Mouse (Mus musculus): ENCODE data around the gene Tmem201. TPM values are rescaled to one million over a fixed set of nuclear protein-coding genes. Genes with fewer than 3 reads are reported as not detected.
A peak's percentile ranks its signal among the peaks of the same experiment; 100 is the strongest.
"Not testable (repeated sequence)": the region's sequence is repeated elsewhere in the genome, so short reads cannot be mapped to it uniquely, and the experiment has no call there.

Gene Tmem201
- total RNA-seq (2015) (1.2 and 2.9 TPM in 2 replicates), total RNA-seq (2017) (1.5 and 1.9 TPM in 2 replicates)

DNA sequence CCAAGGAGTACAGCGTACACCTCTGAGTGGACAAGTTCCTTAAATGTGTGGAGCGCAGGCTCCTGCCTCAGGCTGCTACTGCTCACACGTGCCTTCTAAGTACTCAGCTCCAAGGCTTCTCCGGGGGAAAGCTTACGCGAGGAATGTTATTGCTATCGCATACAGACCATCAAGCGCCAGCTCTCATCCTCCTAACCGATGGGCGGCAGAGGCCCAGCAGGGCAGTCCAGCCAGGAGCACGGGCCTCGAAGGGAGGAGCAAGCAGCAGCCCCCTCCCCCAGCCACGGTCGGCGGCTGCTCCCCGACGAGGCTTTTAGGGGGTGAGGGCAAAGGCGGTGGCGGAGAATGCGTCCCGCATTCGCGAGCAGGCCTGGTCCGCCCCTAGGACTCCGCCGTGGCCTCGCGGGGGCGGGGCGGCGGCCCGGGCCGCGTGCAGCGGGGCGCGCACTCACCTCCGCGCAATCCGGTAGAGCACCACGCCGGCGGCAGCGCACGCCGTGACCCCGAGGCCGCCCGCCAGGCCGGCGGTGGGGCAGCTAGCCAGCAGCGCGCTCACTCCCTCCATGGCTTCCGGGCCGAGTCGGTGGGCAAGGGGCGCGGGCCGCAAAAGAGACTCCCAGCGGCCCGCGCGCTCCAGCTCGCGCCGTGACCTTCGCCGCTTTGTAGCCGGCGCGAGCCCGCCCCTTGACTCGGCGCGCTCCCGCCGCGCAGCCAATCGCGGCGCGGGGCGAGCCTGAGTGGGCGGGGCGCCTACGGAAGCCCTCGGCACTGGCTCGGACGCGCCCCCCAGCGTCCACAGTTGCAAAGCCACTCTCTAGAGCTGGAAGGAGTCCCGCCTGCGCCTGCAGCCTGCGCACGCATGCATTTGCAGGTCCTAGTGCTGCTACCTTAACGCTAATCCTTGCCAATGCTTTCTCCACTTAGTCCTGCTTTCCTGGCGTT lies at the start of gene Tmem201:
Tmem201 (minus strand) TSS at position 662 of the 942 bp plus-strand sequence.
- peak; percentile 98 for ATAC-seq (ENCODE audit: poor library complexity, severe bottlenecking)

DNA sequence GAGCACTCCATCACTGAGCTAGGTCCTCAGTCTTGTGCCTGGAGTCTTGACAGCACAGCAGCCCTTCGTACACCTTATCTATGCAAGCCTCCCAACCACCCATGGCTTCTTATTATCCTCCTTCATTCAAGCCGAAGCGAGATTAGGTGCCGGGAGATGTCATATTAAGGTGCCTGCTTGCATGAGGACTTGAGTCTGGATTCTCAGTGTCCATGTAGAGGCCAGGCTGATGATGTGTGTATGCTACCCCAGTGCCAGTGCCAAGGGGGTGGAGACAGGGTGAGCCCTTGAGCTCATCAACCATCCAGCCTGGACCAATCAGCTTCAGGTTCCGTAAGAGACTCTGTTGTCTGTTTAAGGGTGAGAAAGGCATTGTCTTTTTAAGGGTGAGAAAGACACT lies 47.1 kb upstream of the Tmem201 start:
- ATAC-seq (ENCODE audit: poor library complexity, severe bottlenecking): no peak

DNA sequence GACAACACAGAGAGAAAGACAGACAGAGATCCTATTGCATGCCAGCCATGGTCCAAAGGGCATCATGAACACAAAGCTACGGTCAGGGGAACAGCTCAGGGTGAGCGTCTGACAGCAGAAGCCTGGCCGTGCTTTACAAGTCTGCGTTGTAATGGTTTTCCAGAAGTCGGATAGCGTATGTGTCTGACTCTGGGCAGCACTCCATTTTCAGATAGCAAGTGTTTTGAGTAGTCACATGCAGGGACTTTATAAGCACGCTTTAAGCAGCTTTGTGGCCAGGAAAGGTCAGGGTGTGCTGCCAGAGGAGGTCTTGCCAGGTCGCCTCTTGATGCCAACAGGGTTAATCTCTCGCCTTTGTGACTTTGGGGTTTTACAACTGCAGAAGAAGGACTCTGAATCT lies 46.5 kb upstream of the Tmem201 start:
- ATAC-seq (ENCODE audit: poor library complexity, severe bottlenecking): no peak

- ATAC-seq (ENCODE audit: poor library complexity, severe bottlenecking): no peak
Observed at GRCm38 (mm10) chr4:149782975-149783374, 45.1 kb upstream of the Tmem201 start.

- ATAC-seq (ENCODE audit: poor library complexity, severe bottlenecking): peak; percentile 88
Observed at GRCm38 (mm10) chr4:149780565-149781356, 42.9 kb upstream of the Tmem201 start.

GRCm38 (mm10) chr4:149779966-149780365 lies 42.1 kb upstream of the Tmem201 start:
- ATAC-seq (ENCODE audit: poor library complexity, severe bottlenecking): no peak; the same call in 1 of the 2 replicates

DNA sequence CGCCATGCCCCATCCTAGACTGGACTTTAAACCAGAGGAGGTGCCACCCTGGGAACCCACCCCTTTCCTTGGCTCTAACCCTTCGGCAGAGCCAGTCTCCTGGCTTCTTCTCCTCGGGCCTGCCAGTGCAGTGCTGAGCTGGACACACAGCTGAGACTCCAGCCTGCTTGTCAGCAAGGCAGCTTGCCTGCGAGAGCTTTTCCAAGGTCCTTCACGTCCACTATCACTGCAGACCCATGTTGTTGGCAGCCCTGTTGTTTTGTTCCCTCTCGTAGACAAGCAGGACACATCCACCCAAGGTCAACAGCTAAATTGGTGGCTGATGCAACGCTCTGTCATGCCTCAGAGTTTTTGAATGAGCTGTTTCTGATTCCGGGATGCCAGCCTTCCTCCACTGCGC lies 39.3 kb upstream of the Tmem201 start:
- ATAC-seq (ENCODE audit: poor library complexity, severe bottlenecking): no peak

DNA sequence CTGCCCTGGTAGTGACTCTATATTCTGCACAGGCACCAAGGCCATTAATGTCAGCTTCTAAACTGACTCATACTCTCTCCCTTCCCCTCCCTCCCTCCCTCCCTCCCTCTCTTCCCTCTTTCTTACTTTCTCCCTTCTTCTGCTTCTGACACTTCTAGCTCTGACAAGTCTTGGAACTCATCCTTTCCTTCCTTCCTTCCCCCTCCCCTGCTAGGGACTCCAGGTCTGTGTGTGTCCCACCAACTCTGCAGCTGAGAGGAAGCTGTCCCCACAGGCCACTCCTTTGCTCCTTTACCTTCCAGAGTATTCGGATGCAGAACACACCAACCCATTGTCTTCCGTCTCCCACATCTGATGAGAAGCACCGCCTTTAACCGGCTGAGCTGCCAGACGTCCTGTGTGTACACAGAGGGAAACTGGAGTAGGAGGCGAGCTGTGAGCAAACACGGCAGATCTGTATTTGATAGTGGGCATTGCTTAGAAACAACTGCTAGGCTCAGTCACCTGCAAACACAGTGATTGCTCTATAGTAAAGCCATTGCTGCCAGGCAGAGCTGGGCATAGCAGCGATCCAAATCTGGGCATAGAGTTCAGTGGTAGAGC lies 38.0 kb upstream of the Tmem201 start:
- ATAC-seq (ENCODE audit: poor library complexity, severe bottlenecking): no peak

DNA sequence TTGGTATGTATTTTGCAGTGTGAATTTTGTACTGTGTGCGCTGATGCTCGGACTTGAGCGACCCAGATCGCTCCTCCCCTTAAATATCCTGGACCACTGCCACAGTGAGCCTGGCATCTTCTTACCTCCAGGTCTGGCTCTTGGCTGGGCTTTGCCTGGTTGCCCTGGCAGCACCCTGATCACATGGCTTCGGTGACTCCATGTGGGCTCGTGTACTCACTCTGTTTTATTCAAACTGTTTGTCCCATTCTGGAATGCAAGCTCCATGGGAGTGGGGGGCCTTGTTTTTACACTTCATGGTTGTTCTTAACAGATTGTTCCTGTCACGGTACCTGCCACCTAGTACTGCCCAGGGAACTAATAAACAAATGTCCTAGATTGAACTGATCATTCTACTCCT lies 37.5 kb upstream of the Tmem201 start:
- ATAC-seq (ENCODE audit: poor library complexity, severe bottlenecking): no peak

GRCm38 (mm10) chr4:149774094-149774470 lies 36.2 kb upstream of the Tmem201 start, which contains the start of gene Slc25a33:
TSS of gene Slc25a33 (minus strand) at chr4:149774277.
- ATAC-seq (ENCODE audit: poor library complexity, severe bottlenecking): peak; percentile 98

DNA sequence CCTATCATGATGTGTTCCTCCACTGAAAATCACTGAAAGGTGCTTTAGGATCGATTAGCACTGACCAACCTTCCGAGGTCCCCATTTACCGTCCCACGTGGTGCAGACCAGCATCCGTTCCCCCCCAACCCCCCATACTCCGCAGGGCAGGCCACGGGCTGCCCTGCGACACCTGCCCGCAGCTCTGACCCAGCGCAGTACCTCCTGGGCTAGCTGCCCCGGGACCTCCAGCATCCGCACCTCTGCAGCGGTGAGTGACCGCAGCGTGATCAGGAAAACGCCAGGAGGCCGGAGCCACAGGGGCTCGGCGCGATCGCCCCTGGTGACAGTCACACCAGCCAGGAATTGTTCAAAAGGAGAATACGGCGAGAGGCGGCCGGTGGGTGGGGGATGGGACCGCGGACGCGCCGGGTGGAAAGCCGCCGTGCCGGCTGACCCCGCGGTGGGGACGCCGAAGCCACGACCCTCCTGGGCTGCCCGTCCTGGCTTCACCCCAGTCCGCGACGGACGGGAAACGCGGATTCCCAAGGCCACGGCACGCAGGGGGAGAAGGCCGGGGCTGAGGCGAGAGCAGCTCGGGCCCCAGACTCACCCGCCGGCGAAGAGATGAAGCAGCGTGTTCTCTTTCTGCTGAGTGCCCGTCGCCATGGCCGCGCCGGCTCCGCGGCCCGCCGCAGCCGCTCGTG lies 35.7 kb upstream of the Tmem201 start:
- ATAC-seq (ENCODE audit: poor library complexity, severe bottlenecking): peak; percentile 47

DNA sequence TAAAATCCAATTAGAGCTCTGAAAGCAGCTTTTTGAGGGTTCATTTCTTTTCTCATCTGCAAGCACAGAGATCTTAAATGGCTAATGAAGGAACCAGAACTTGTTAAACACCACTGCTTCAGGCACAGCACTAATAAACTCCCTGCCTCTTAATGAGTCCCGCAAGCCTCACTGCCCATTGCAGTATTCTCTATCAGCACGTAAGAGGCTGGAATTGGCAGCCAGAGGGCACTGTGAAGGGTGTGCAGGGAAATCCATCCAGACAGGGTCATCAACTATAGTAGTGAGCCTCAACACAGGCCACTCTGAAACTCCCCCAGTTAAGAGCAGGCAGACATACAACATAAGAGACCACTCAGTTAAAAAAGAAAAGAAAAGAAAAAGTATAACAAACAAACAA lies 34.5 kb upstream of the Tmem201 start:
- ATAC-seq (ENCODE audit: poor library complexity, severe bottlenecking): no peak

GRCm38 (mm10) chr4:149765201-149765600 lies 27.4 kb upstream of the Tmem201 start:
- no peak for ATAC-seq (ENCODE audit: poor library complexity, severe bottlenecking)

- ATAC-seq (ENCODE audit: poor library complexity, severe bottlenecking): peak; percentile 73
Observed at GRCm38 (mm10) chr4:149763335-149763734, 25.5 kb upstream of the Tmem201 start.

GRCm38 (mm10) chr4:149759517-149759916 lies 21.7 kb upstream of the Tmem201 start:
- ATAC-seq (ENCODE audit: poor library complexity, severe bottlenecking): no peak

GRCm38 (mm10) chr4:149758423-149758822 lies 20.6 kb upstream of the Tmem201 start:
- ATAC-seq (ENCODE audit: poor library complexity, severe bottlenecking): no peak

DNA sequence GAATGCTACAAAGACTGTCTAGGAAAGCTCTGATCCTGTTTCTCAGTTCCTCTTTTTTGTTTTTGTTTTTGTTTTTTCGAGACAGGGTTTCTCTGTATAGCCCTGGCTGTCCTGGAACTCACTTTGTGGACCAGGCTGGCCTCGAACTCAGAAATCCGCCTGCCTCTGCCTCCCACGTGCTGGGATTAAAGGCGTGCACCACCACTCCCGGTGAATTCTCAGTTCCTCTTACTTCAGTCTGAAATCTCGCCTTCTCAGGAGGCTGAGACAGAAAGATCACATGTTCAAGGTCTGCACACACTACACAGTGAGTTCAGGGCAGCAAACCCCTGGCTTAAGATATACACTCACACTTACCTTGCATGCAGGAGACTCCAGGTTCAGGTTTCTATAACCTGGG lies 18.7 kb upstream of the Tmem201 start:
- not testable (repeated sequence) for ATAC-seq (ENCODE audit: poor library complexity, severe bottlenecking)

DNA sequence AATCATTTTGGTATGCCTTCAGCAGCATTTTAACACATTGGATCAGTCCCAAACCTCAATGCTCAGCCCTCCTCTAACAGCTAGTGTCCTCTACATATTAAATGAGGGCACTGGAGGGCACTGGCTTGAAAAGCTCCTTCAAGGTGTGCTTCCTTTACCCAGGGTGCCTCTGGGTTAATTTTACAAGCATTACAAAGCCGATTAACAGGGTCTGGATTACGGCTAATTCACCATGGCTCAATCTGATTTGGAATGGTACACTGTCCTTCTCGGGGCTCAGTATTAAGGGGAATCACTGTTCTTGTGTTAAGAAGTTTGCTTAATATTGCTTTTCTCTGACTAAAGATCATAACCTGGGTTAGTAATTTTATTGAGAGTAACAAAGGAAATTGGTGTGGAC lies 15.0 kb upstream of the Tmem201 start:
- ATAC-seq (ENCODE audit: poor library complexity, severe bottlenecking): no peak

DNA sequence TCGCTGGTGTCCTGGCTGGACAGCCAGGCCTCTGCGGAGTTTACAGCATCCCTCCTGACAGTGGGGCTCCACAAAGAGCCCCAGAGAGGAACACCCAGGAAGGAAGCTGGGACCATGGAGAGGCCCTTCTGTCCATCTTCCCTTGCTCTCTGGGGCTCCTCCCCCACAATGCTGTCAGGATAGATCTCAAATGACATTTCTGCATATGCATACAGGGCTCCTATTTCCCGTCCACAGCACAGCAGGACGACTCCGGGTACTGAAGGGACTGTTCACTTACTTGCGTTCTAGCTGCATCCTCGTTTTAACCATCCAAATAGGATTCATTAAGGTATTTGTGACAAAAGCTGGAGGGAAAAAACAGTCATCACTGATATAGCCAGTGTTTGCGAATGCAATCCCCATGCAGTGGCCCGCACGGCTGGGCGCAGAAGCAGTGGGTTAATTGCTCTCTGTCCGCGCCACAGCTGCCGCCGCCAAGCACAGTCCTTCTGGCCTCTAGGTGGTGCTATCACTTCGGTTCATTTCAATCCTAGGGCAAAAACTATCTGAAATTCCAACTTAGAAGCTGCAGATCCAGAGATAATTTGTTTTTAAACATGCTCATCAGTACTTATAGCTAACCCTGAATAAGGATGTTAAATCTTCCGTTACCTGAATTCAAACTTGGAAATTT lies 14.4 kb upstream of the Tmem201 start:
- peak; percentile 89 for ATAC-seq (ENCODE audit: poor library complexity, severe bottlenecking)

GRCm38 (mm10) chr4:149750671-149751070 lies 12.8 kb upstream of the Tmem201 start:
- no peak for ATAC-seq (ENCODE audit: poor library complexity, severe bottlenecking)

Data from megakaryocyte, adult 5-6 weeks (primary cell).